21 mouse cellular contexts compared by ENCODE assay signal in the genomic region with DNA sequence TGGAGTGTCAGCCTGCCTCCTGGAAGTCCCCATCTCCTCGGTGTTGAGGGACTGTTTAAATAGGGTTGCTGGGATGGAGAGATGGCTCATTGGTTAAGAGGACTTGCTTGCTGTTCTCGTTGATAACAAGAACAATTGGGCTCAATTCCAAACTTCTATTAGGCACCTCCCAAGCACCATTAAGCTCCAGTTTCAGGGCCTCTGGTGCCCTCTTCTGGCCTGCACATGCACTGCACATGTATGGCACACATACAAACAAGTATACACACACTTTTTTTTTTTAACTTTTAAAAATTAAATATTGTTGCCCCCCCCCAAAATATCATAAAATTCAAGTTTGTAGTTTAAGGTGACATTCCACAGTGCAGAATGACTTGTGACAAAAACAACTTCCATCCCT.
DNase-seq lines count a peak whose midpoint lies in the region; ATAC-seq and TF ChIP-seq lines count a peak whose summit lies in the region.
"Had no signal": no experiment of that assay in that cellular context is flagged by ENCODE, and none has a peak within 500 bp of the region (broad histone marks: within the 10 kb centered on the region; RNA-seq: fewer than 3 reads in every experiment).

No protein-coding gene starts in this region.

- no peak for TF ChIP-seq EP300 in lung, postnatal 0 days (IDR thresholded peaks at IDR 0.05)
- TF ChIP-seq EP300 in stomach, postnatal 0 days (optimal IDR thresholded peaks at IDR 0.05), result no peak

- no peak for DNase-seq in kidney, adult 2 months
- DNase-seq in kidney, postnatal 36 days, result no peak
- no peak for DNase-seq in lung, postnatal 0 days (ENCODE audit: low spot score)
- DNase-seq in lung, postnatal 36 days, result no peak
- peak; percentile 51 for DNase-seq in ES-E14 (ENCODE audit: low read depth, low spot score)
- no peak for DNase-seq in stomach, postnatal 0 days (ENCODE audit: low spot score)
- DNase-seq: adrenal gland, adult 2 months; cerebellum, adult 2 months; gastrocnemius, postnatal 10 days; heart, postnatal 10 days; kidney, adult 18-20 months; right cerebral cortex, postnatal 25 days; thymus, adult 18-20 months had no signal

- 0 out of 2 replicates have a peak, but pooled peaks have one; percentile 10 for TF ChIP-seq CTCF in kidney, adult 2 months (conservative IDR thresholded peaks at IDR 0.05; ENCODE audit: insufficient read depth, insufficient read length, low read depth, low read length)
- peak; percentile 32; the same call in 1 of the 2 replicates for TF ChIP-seq CTCF in lung, postnatal 0 days (IDR thresholded peaks at IDR 0.05)
- TF ChIP-seq CTCF in stomach, postnatal 0 days (IDR thresholded peaks at IDR 0.05; ENCODE audit: low read depth), result peak; percentile 51

- no peak for ATAC-seq in lung, postnatal 0 days
- no peak for ATAC-seq in stomach, postnatal 0 days (ENCODE audit: low FRiP score, low TSS enrichment)
- ATAC-seq in CD4-positive, CD25-positive, alpha-beta regulatory T cell, adult 4 months, result no peak
- ATAC-seq: forebrain, embryonic 15.5 days; midbrain, embryonic 16.5 days had no signal

- no peak overlapping the region for H3K4me3 ChIP-seq in kidney, adult 2 months (ENCODE audit: insufficient read depth, low read depth, low read length)
- H3K4me3 ChIP-seq in lung, postnatal 0 days (ENCODE audit: low read depth, low read length), result no peak overlapping the region
- H3K4me3 ChIP-seq in ES-E14 (ENCODE audit: insufficient read depth in 1 of 2, low read depth in 1 of 2, low read length in 2 of 2, poor library complexity in 1 of 2, severe bottlenecking in 1 of 2), result no peak overlapping the region
- no peak overlapping the region for H3K4me3 ChIP-seq in stomach, postnatal 0 days (ENCODE audit: low read depth, low read length)
- H3K4me3 ChIP-seq: embryonic facial prominence, embryonic 15.5 days; forebrain, embryonic 15.5 days; hindbrain, embryonic 13.5 days; limb, embryonic 15.5 days; neural tube, embryonic 12.5 days had no signal

- H3K4me1 ChIP-seq in kidney, adult 2 months (ENCODE audit: control insufficient read depth, insufficient read depth, low read length), result no peaks in the 10 kb centered on the region
- H3K4me1 ChIP-seq in lung, postnatal 0 days (ENCODE audit: insufficient read depth, low read depth, low read length), result no peaks in the 10 kb centered on the region
- H3K4me1 ChIP-seq in ES-E14 (ENCODE audit: control insufficient read depth in 2 of 2, insufficient read depth in 2 of 2, low read length in 2 of 2, poor library complexity in 1 of 2), result 0 out of 4 replicates have a peak, but pooled peaks cover 2 to 3% of the 10 kb centered on the region in 2 experiments
- no peaks in the 10 kb centered on the region for H3K4me1 ChIP-seq in stomach, postnatal 0 days (replicated peaks; ENCODE audit: control insufficient read depth, insufficient read depth)
- H3K4me1 ChIP-seq: forebrain, embryonic 15.5 days; hindbrain, embryonic 13.5 days; limb, embryonic 15.5 days; neural tube, embryonic 12.5 days had no signal

- no peaks in the 10 kb centered on the region for H3K9me3 ChIP-seq in lung, postnatal 0 days (ENCODE audit: low read length)
- H3K9me3 ChIP-seq in ES-E14 (ENCODE audit: control insufficient read depth, insufficient read depth, low read depth, low read length), result no peaks in the 10 kb centered on the region
- no peaks in the 10 kb centered on the region for H3K9me3 ChIP-seq in stomach, postnatal 0 days (ENCODE audit: control insufficient read depth, low read length)
- H3K9me3 ChIP-seq: embryonic facial prominence, embryonic 15.5 days; forebrain, embryonic 15.5 days; hindbrain, embryonic 13.5 days; limb, embryonic 15.5 days; neural tube, embryonic 12.5 days had no signal

- no peaks in the 10 kb centered on the region for H3K27me3 ChIP-seq in kidney, adult 2 months (replicated peaks; ENCODE audit: control insufficient read depth, insufficient read depth, low read length)
- no peaks in the 10 kb centered on the region for H3K27me3 ChIP-seq in lung, postnatal 0 days (replicated peaks; ENCODE audit: insufficient read depth, low read length)
- no peaks in the 10 kb centered on the region for H3K27me3 ChIP-seq in stomach, postnatal 0 days (ENCODE audit: control insufficient read depth, insufficient read depth, low read length)
- H3K27me3 ChIP-seq: forebrain, embryonic 15.5 days; neural tube, embryonic 12.5 days had no signal

- no peak overlapping the region for H3K9ac ChIP-seq in lung, postnatal 0 days (replicated peaks; ENCODE audit: low read depth)
- no peak overlapping the region for H3K9ac ChIP-seq in ES-E14 (ENCODE audit: insufficient read depth, low read depth, low read length, poor library complexity, severe bottlenecking)
- H3K9ac ChIP-seq in stomach, postnatal 0 days (ENCODE audit: low read length), result no peak overlapping the region
- H3K9ac ChIP-seq: embryonic facial prominence, embryonic 15.5 days; forebrain, embryonic 15.5 days; hindbrain, embryonic 13.5 days; limb, embryonic 15.5 days; neural tube, embryonic 12.5 days had no signal

- no peak for TF ChIP-seq POLR2A in kidney, adult 2 months (IDR thresholded peaks at IDR 0.05; ENCODE audit: low read depth, low read length)

- in situ Hi-C loops in ES-E14 (cut with MboI; ENCODE audit: low sequenced_read_pairs in 2 of 2, unreplicated experiment in 2 of 2), result loop anchor here in 1 of 2 experiments (10.0 kb wide), 1 partner anchor 303 kb away; a partner anchor contains a TSS

- H3K27ac ChIP-seq in kidney, adult 2 months (ENCODE audit: insufficient read depth, low read depth, low read length), result no peak overlapping the region
- H3K27ac ChIP-seq in lung, postnatal 0 days (ENCODE audit: low read length), result no peak overlapping the region
- H3K27ac ChIP-seq in ES-E14 (ENCODE audit: insufficient read depth, low read depth, low read length, poor library complexity, severe bottlenecking), result no peak overlapping the region
- H3K27ac ChIP-seq in stomach, postnatal 0 days (replicated peaks), result no peak overlapping the region
- H3K27ac ChIP-seq: embryonic facial prominence, embryonic 15.5 days; forebrain, embryonic 15.5 days; hindbrain, embryonic 13.5 days; limb, embryonic 15.5 days; macrophage; neural tube, embryonic 12.5 days had no signal

- H3K4me2 ChIP-seq in lung, postnatal 0 days (replicated peaks; ENCODE audit: low read depth, low read length), result no peak overlapping the region
- H3K4me2 ChIP-seq in stomach, postnatal 0 days (replicated peaks; ENCODE audit: low read depth), result no peak overlapping the region
- H3K4me2 ChIP-seq: embryonic facial prominence, embryonic 15.5 days; forebrain, embryonic 15.5 days; hindbrain, embryonic 13.5 days; limb, embryonic 15.5 days; neural tube, embryonic 12.5 days had no signal

- H3K36me3 ChIP-seq in kidney, adult 2 months (ENCODE audit: control insufficient read depth, insufficient read depth, low read length), result no peaks in the 10 kb centered on the region
- no peaks in the 10 kb centered on the region for H3K36me3 ChIP-seq in lung, postnatal 0 days (ENCODE audit: insufficient read depth, low read length)
- H3K36me3 ChIP-seq in ES-E14 (ENCODE audit: control insufficient read depth, insufficient read depth, low read length, poor library complexity, severe bottlenecking), result no peaks in the 10 kb centered on the region
- H3K36me3 ChIP-seq in stomach, postnatal 0 days (ENCODE audit: control insufficient read depth, insufficient read depth, low read length), result no peaks in the 10 kb centered on the region
- H3K36me3 ChIP-seq: embryonic facial prominence, embryonic 15.5 days; forebrain, embryonic 15.5 days; hindbrain, embryonic 13.5 days; limb, embryonic 15.5 days; neural tube, embryonic 12.5 days had no signal

- WGBS in kidney, adult 2 months, result 75% methylated on average over 2 of the region's 2 CpGs
- WGBS in lung, postnatal 0 days, result 24% methylated on average over 2 of the region's 2 CpGs
- 55% methylated on average over 2 of the region's 2 CpGs for WGBS in stomach, postnatal 0 days

TF ChIP-seq in ES-E14, 5 proteins besides CTCF, POLR2A, EP300 and RAD21:
- TF ChIP-seq ZNF384 (IDR thresholded peaks at IDR 0.05; ENCODE audit: low read depth, low read length) (peak; percentile 69; the same call in 1 of the 2 replicates), ZC3H11A (IDR thresholded peaks at IDR 0.05; ENCODE audit: borderline replicate concordance, low read depth, low read length) (peak; percentile 54; the same call in 1 of the 2 replicates), CHD2 (IDR thresholded peaks at IDR 0.05; ENCODE audit: low read depth, low read length) (no peak)
